Mouse (Mus musculus) liver, embryonic 11.5 days (tissue): ENCODE measurements at regions not wholly inside any gene's neighbourhood (a gene's known extent, or its start where the extent isn't known, plus 50 kb on each side); places are given as distances from the start of the nearest gene placed in this dataset.

Experiments
- ATAC-seq: fragments of 200-750 bp; cut with Nextera tagmentation; replicated peaks from 2 replicates; pipeline ENCODE4 v1.8.0; 2017; ENCODE audit warnings: moderate number of reproducible peaks, mild to moderate bottlenecking, moderate TSS enrichment, moderate library complexity; ENCODE audit not compliant: low FRiP score
- DNase-seq: peaks from one replicate; pipeline ENCODE4 v3.0.0-alpha.2; 2017; ENCODE audit warnings: low spot score
- H3K27ac ChIP-seq: fragments of 300-500 bp; sonication (generic); 2 replicates; pipeline ENCODE4 v1.5.1; 2014; ENCODE audit warnings: mild to moderate bottlenecking, low read depth, low read length, control low read depth
- H3K27me3 ChIP-seq: fragments of 300-500 bp; sonication (generic); replicated peaks from 2 replicates; pipeline ENCODE4 v1.6.1; 2014; ENCODE audit warnings: low read length, mixed read lengths; ENCODE audit not compliant: control insufficient read depth, insufficient read depth
- H3K36me3 ChIP-seq: fragments of 300-500 bp; sonication (generic); 2 replicates; pipeline ENCODE4 v1.6.1; 2014; ENCODE audit warnings: mild to moderate bottlenecking, low read length, moderate library complexity, mixed read lengths; ENCODE audit not compliant: control insufficient read depth, insufficient read depth
- H3K4me1 ChIP-seq: fragments of 300-500 bp; sonication (generic); replicated peaks from 2 replicates; pipeline ENCODE4 v1.6.1; 2014; ENCODE audit warnings: low read length, mixed read lengths; ENCODE audit not compliant: control insufficient read depth, insufficient read depth
- H3K4me2 ChIP-seq: fragments of 300-500 bp; sonication (generic); 2 replicates; pipeline ENCODE4 v1.6.1; 2014; ENCODE audit warnings: mild to moderate bottlenecking, control low read depth, moderate library complexity
- H3K4me3 ChIP-seq: fragments of 300-500 bp; sonication (generic); 2 replicates; pipeline ENCODE4 v1.5.1; 2014; ENCODE audit warnings: low read depth, low read length, control low read depth
- H3K9ac ChIP-seq: fragments of 300-500 bp; sonication (generic); 2 replicates; pipeline ENCODE4 v1.6.1; 2014; ENCODE audit warnings: low read depth, low read length, control low read depth
- H3K9me3 ChIP-seq: fragments of 300-500 bp; sonication (generic); 2 replicates; pipeline ENCODE4 v1.6.1; 2016; ENCODE audit warnings: low read length, inconsistent platforms, mixed read lengths; ENCODE audit not compliant: control insufficient read depth
- WGBS: fragments of 180-500 bp; shearing (Covaris S2); extraction: QIAGEN DNeasy Blood & Tissue Kit; methylation state at CpG from one replicate; pipeline ENCODE4 v1.1.7; 2014; 5-methylcytosine and 5-hydroxymethylcytosine counted together

GRCm38 (mm10) chr7:78971644-78972313 lies 58.6 kb downstream of the Isg20 start:
- Histone ChIP-seq H3K9me3 (no peaks in the 10 kb centered on the region), H3K27ac (no peak overlapping the region), H3K4me2 (no peak overlapping the region), H3K36me3 (no peaks in the 10 kb centered on the region), H3K9ac (no peak overlapping the region), H3K4me1 (no peaks in the 10 kb centered on the region), H3K27me3 (no peaks in the 10 kb centered on the region), H3K4me3 (no peak overlapping the region)
- 55% methylated on average over 12 of the region's 12 CpGs for WGBS
- DNase-seq, result no peak
- no peak; the same call in 1 of the 2 replicates for ATAC-seq

- H3K9ac ChIP-seq, result no peak overlapping the region
- ATAC-seq (no peak), DNase-seq (peak; percentile 22)
- no peaks in the 10 kb centered on the region for H3K9me3 ChIP-seq
- 0 out of 2 replicates have a peak overlapping the region, but pooled peaks have one; percentile 27 for H3K4me3 ChIP-seq
- H3K4me2 ChIP-seq, result peak overlapping the region; percentile 66
- 48% methylated on average over 5 of the region's 5 CpGs for WGBS
- H3K27me3 ChIP-seq, result no peaks in the 10 kb centered on the region; the same call in 1 of the 2 replicates
- H3K36me3 ChIP-seq, result no peaks in the 10 kb centered on the region
- H3K4me1 ChIP-seq, result no peaks in the 10 kb centered on the region
- no peak overlapping the region for H3K27ac ChIP-seq
Measured at GRCm38 (mm10) chr7:78989751-78990206, 63.5 kb upstream of the Acan start.

GRCm38 (mm10) chr7:78990302-78991038 lies 62.8 kb upstream of the Acan start:
- H3K4me3 ChIP-seq, result peak overlapping the region; percentile 27

GRCm38 (mm10) chr7:78992991-78993390 lies 60.3 kb upstream of the Acan start:
- no peak for DNase-seq
- Histone ChIP-seq H3K27ac (no peak overlapping the region), H3K9me3 (no peaks in the 10 kb centered on the region), H3K4me1 (no peaks in the 10 kb centered on the region), H3K9ac (no peak overlapping the region), H3K4me3 (no peak overlapping the region), H3K4me2 (no peak overlapping the region), H3K36me3 (no peaks in the 10 kb centered on the region), H3K27me3 (no peaks in the 10 kb centered on the region; the same call in 1 of the 2 replicates)
- no peak for ATAC-seq
- 74% methylated on average over 7 of the region's 7 CpGs for WGBS

More at GRCm38 (mm10) chr7:78990302-78991038, 62.8 kb upstream of the Acan start:
- H3K36me3 ChIP-seq, result no peaks in the 10 kb centered on the region
- H3K27me3 ChIP-seq, result no peaks in the 10 kb centered on the region; the same call in 1 of the 2 replicates
- H3K4me2 ChIP-seq, result peak overlapping the region; percentile 66
- ATAC-seq (no peak), DNase-seq (peak; percentile 40)
- H3K9me3 ChIP-seq, result no peaks in the 10 kb centered on the region
- no peak overlapping the region for H3K9ac ChIP-seq
- no peak overlapping the region for H3K27ac ChIP-seq
- 6% methylated on average over 27 of the region's 27 CpGs for WGBS
- H3K4me1 ChIP-seq, result no peaks in the 10 kb centered on the region

GRCm38 (mm10) chr7:78994134-78994533 lies 59.1 kb upstream of the Acan start:
- no peak overlapping the region for H3K4me3 ChIP-seq
- ATAC-seq (no peak), DNase-seq (no peak)
- H3K9ac ChIP-seq, result no peak overlapping the region
- H3K36me3 ChIP-seq, result no peaks in the 10 kb centered on the region
- no peak overlapping the region for H3K4me2 ChIP-seq
- no peak overlapping the region for H3K27ac ChIP-seq
- WGBS, result 89% methylated on average over 8 of the region's 8 CpGs
- H3K4me1 ChIP-seq, result no peaks in the 10 kb centered on the region
- H3K27me3 ChIP-seq, result no peaks in the 10 kb centered on the region; the same call in 1 of the 2 replicates
- no peaks in the 10 kb centered on the region for H3K9me3 ChIP-seq

GRCm38 (mm10) chr7:78995034-78995433 lies 58.2 kb upstream of the Acan start:
- no peak for DNase-seq
- H3K27ac ChIP-seq, result no peak overlapping the region
- no peak overlapping the region for H3K4me2 ChIP-seq
- ATAC-seq, result no peak
- H3K4me3 ChIP-seq, result no peak overlapping the region
- H3K9ac ChIP-seq, result no peak overlapping the region
- no peaks in the 10 kb centered on the region for H3K36me3 ChIP-seq
- H3K27me3 ChIP-seq, result no peaks in the 10 kb centered on the region; the same call in 1 of the 2 replicates
- H3K4me1 ChIP-seq, result no peaks in the 10 kb centered on the region
- no peaks in the 10 kb centered on the region for H3K9me3 ChIP-seq
- 72% methylated on average over 2 of the region's 2 CpGs for WGBS

GRCm38 (mm10) chr7:78995820-78996219 lies 57.5 kb upstream of the Acan start:
- 45% methylated on average over 4 of the region's 4 CpGs for WGBS
- no peak overlapping the region for H3K27ac ChIP-seq
- H3K9me3 ChIP-seq, result no peaks in the 10 kb centered on the region
- no peaks in the 10 kb centered on the region for H3K4me1 ChIP-seq
- no peaks in the 10 kb centered on the region for H3K27me3 ChIP-seq
- H3K4me3 ChIP-seq, result no peak overlapping the region
- no peak overlapping the region for H3K4me2 ChIP-seq
- ATAC-seq (no peak), DNase-seq (no peak)
- no peak overlapping the region for H3K9ac ChIP-seq
- no peaks in the 10 kb centered on the region for H3K36me3 ChIP-seq
